Mouse (Mus musculus): Measurements from ENCODE around the gene Olfr1029.
"Not testable (repeated sequence)": the region's sequence is repeated elsewhere in the genome, so short reads cannot be mapped to it uniquely, and the experiment has no call there.

GRCm38 (mm10) chr2:86021518-86021917 lies 47.8 kb downstream of the Olfr1029 start:
- TF ChIP-seq POLR2A (IDR thresholded peaks at IDR 0.05; ENCODE audit: borderline replicate concordance, insufficient read depth, low read length); CTCF (IDR thresholded peaks at IDR 0.05; ENCODE audit: borderline replicate concordance, insufficient read depth, low read depth, low read length): not testable (repeated sequence)
